Comparison of ENCODE assay signal across 10 mouse cellular contexts in the genomic region with DNA sequence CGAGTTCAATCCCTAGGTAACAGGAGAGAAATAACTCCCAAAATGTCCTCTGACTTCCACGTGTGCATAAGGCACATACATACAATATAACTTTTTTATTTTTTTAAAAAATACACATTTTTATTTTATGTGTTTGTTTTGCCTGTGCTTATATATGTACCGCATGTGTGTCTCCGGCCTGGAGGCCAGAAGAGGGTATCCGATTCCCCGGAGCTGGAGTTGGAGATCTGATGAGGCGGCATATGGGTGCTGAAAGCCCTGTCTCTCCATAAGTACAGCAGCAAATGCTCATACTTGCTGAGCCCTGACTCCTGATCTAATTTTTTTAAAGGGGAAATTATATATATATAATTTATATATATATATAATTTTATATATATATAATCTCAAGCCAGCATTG.
DNase-seq lines count a peak whose midpoint lies in the region; ATAC-seq and TF ChIP-seq lines count a peak whose summit lies in the region.
"Had no signal": no experiment of that assay in that cellular context is flagged by ENCODE, and none has a peak within 500 bp of the region (broad histone marks: within the 10 kb centered on the region; RNA-seq: fewer than 3 reads in every experiment).

No protein-coding gene starts in this region.

- TF ChIP-seq CTCF in heart, adult 2 months (IDR thresholded peaks at IDR 0.05), result no peak
- no peak for TF ChIP-seq CTCF in liver, postnatal 0 days (IDR thresholded peaks at IDR 0.05; ENCODE audit: low read depth)
- no peak for TF ChIP-seq CTCF in small intestine, adult 2 months (IDR thresholded peaks at IDR 0.05; ENCODE audit: extremely low read depth, insufficient read length, insufficient replicate concordance, low read depth, low read length)

- no peak overlapping the region for H3K4me2 ChIP-seq in liver, postnatal 0 days (ENCODE audit: low read depth, low read length)
- no peak overlapping the region for H3K4me2 ChIP-seq in hindbrain, embryonic 14.5 days (replicated peaks)

- peak overlapping the region; percentile 95 for H3K27ac ChIP-seq in heart, adult 2 months
- H3K27ac ChIP-seq in liver, postnatal 0 days (ENCODE audit: low read depth), result peak overlapping the region; percentile 95; the same call in 1 of the 2 replicates
- H3K27ac ChIP-seq in hindbrain, embryonic 14.5 days, result peak overlapping the region; percentile 98
- 0 out of 2 replicates have a peak overlapping the region, but pooled peaks have one; percentile 10 for H3K27ac ChIP-seq in small intestine, adult 2 months (ENCODE audit: insufficient read depth, low read depth, low read length)

- H3K27me3 ChIP-seq in heart, adult 2 months (ENCODE audit: control insufficient read depth, insufficient read depth, low read length), result no peaks in the 10 kb centered on the region
- no peaks in the 10 kb centered on the region for H3K27me3 ChIP-seq in liver, postnatal 0 days (ENCODE audit: insufficient read depth, low read length)
- H3K27me3 ChIP-seq in hindbrain, embryonic 14.5 days (ENCODE audit: control insufficient read depth, insufficient read depth, low read length), result no peaks in the 10 kb centered on the region
- no peaks in the 10 kb centered on the region for H3K27me3 ChIP-seq in small intestine, adult 2 months (ENCODE audit: control insufficient read depth, insufficient read depth, low read length)

- no peak for DNase-seq in heart, adult 2 months
- no peak for DNase-seq in heart, postnatal 36 days
- DNase-seq in liver, postnatal 0 days, result no peak
- no peak for DNase-seq in liver
- DNase-seq in hindbrain, embryonic 14.5 days (ENCODE audit: low spot score), result no peak
- DNase-seq in thymus, postnatal 10 days (ENCODE audit: low spot score in 2 of 2), result no peak
- no peak for DNase-seq in gastrocnemius, postnatal 36 days
- DNase-seq: cerebellum, adult 18-20 months; right cerebral cortex, postnatal 25 days had no signal

- intact Hi-C loops in heart, adult 2 months (cut with DNase I), result loop anchor here (5.0 kb wide), 1 partner anchor 88 kb away; no protein-coding TSS in a partner anchor
- intact Hi-C loops in heart, postnatal 36 days (cut with DNase I), result loop anchor here (2.0 kb wide), 1 partner anchor 35 kb away; no protein-coding TSS in a partner anchor
- intact Hi-C loops in gastrocnemius, postnatal 36 days (cut with DNase I), result loop anchor here (2.0 kb wide), 1 partner anchor 83 kb away; no protein-coding TSS in a partner anchor

- 0 out of 2 replicates have a peak, but pooled peaks cover 3% of the 10 kb centered on the region for H3K36me3 ChIP-seq in heart, adult 2 months (ENCODE audit: control insufficient read depth, insufficient read depth, low read length)
- H3K36me3 ChIP-seq in liver, postnatal 0 days (replicated peaks; ENCODE audit: insufficient read depth, low read length), result no peaks in the 10 kb centered on the region
- H3K36me3 ChIP-seq in hindbrain, embryonic 14.5 days (replicated peaks; ENCODE audit: control insufficient read depth, insufficient read depth), result no peaks in the 10 kb centered on the region
- no peaks in the 10 kb centered on the region for H3K36me3 ChIP-seq in small intestine, adult 2 months (ENCODE audit: control insufficient read depth, insufficient read depth, low read length)

- H3K9ac ChIP-seq in heart, adult 2 months (ENCODE audit: low read depth, low read length), result no peak overlapping the region
- H3K9ac ChIP-seq in liver, postnatal 0 days (replicated peaks), result no peak overlapping the region
- H3K9ac ChIP-seq in hindbrain, embryonic 14.5 days, result no peak overlapping the region; the same call in 1 of the 2 replicates

- TF ChIP-seq POLR2A in heart, adult 2 months (IDR thresholded peaks at IDR 0.05; ENCODE audit: insufficient read depth, low read depth, low read length), result no peak
- TF ChIP-seq POLR2A in small intestine, adult 2 months (IDR thresholded peaks at IDR 0.05; ENCODE audit: low read depth, low read length), result no peak

- H3K79me2 ChIP-seq in heart, adult 2 months (replicated peaks; ENCODE audit: control insufficient read depth, insufficient read depth, low read length), result no peaks in the 10 kb centered on the region

- no peaks in the 10 kb centered on the region for H3K9me3 ChIP-seq in liver, postnatal 0 days (ENCODE audit: low read length)
- no peaks in the 10 kb centered on the region for H3K9me3 ChIP-seq in hindbrain, embryonic 14.5 days (ENCODE audit: control insufficient read depth, low read length)

- no peak for TF ChIP-seq EP300 in heart, adult 2 months (IDR thresholded peaks at IDR 0.05; ENCODE audit: insufficient read depth, low read depth, low read length)
- TF ChIP-seq EP300 in liver, postnatal 0 days (IDR thresholded peaks at IDR 0.05; ENCODE audit: low read depth), result no peak

- H3K4me1 ChIP-seq in heart, adult 2 months (ENCODE audit: control insufficient read depth, insufficient read depth, low read length), result peaks cover 29% of the 10 kb centered on the region
- H3K4me1 ChIP-seq in liver, postnatal 0 days (ENCODE audit: insufficient read depth), result peaks cover 57% of the 10 kb centered on the region
- H3K4me1 ChIP-seq in hindbrain, embryonic 14.5 days (replicated peaks; ENCODE audit: control insufficient read depth, insufficient read depth, low read length), result peaks cover 67% of the 10 kb centered on the region
- peaks cover 23% of the 10 kb centered on the region for H3K4me1 ChIP-seq in small intestine, adult 2 months (ENCODE audit: control insufficient read depth, insufficient read depth, insufficient read length, low read length)

- ATAC-seq in liver, postnatal 0 days, result no peak
- ATAC-seq in hindbrain, embryonic 14.5 days (ENCODE audit: low FRiP score), result no peak

- 86% methylated on average over 7 of the region's 7 CpGs for WGBS in heart, adult 2 months
- WGBS in liver, postnatal 0 days (ENCODE audit: insufficient replicate concordance), result 91% methylated on average over 7 of the region's 7 CpGs
- WGBS in hindbrain, embryonic 14.5 days, result 85% methylated on average over 7 of the region's 7 CpGs
- WGBS in small intestine, adult 2 months, result 94% methylated on average over 7 of the region's 7 CpGs

- H3K4me3 ChIP-seq in heart, adult 2 months, result no peak overlapping the region
- H3K4me3 ChIP-seq in liver, postnatal 0 days (ENCODE audit: low read depth, low read length), result no peak overlapping the region
- no peak overlapping the region for H3K4me3 ChIP-seq in hindbrain, embryonic 14.5 days (replicated peaks; ENCODE audit: low read length)
- H3K4me3 ChIP-seq in small intestine, adult 2 months (ENCODE audit: low read depth, low read length), result no peak overlapping the region

Comparison
In these comparisons a context has a peak if more than half of its experiments do, and no peak if none do; other contexts are left out.
1. H3K27ac ChIP-seq: peak in every context shown above with its lines; median percentile 98 in hindbrain, embryonic 14.5 days; 95 in heart, adult 2 months; 95 in liver, postnatal 0 days; 10 in small intestine, adult 2 months.